Mouse (Mus musculus): Measurements from ENCODE around the gene Ncam2.

GRCm38 (mm10) chr16:81651550-81651949 is 451.1 kb downstream of the Ncam2 start:
- TF ChIP-seq EP300 (IDR thresholded peaks at IDR 0.05), result no peak
- no peak for TF ChIP-seq CTCF (IDR thresholded peaks at IDR 0.05)
